Mouse (Mus musculus): Measurements from ENCODE around the gene Rab27a.
"Not testable (repeated sequence)": the region's sequence is repeated elsewhere in the genome, so short reads cannot be mapped to it uniquely, and the experiment has no call there.

Gene Rab27a

GRCm38 (mm10) chr9:73045711-73046110 is 1.1 kb downstream of the Rab27a start:
- no peak for DNase-seq (ENCODE audit: low spot score in 2 of 2)

GRCm38 (mm10) chr9:73047906-73048305 is 3.3 kb downstream of the Rab27a start:
- no peak for DNase-seq (ENCODE audit: low spot score in 2 of 2)

- no peak for DNase-seq (ENCODE audit: low spot score in 2 of 2)
These were observed 4.3 kb downstream of the Rab27a start for GRCm38 (mm10) chr9:73048927-73049326.

GRCm38 (mm10) chr9:73049833-73050232 is 5.2 kb downstream of the Rab27a start:
- no peak for DNase-seq (ENCODE audit: low spot score in 2 of 2)

GRCm38 (mm10) chr9:73050606-73051005 is 6.0 kb downstream of the Rab27a start:
- no peak for DNase-seq (ENCODE audit: low spot score in 2 of 2)

- no peak for DNase-seq (ENCODE audit: low spot score in 2 of 2)
These were observed 10.8 kb downstream of the Rab27a start for GRCm38 (mm10) chr9:73055441-73055911.

- DNase-seq (ENCODE audit: low spot score in 2 of 2) = no peak
These were observed 14.6 kb downstream of the Rab27a start for GRCm38 (mm10) chr9:73059224-73059623.

- no peak for DNase-seq (ENCODE audit: low spot score in 2 of 2)
These were observed 19.1 kb downstream of the Rab27a start for GRCm38 (mm10) chr9:73063621-73064290.

GRCm38 (mm10) chr9:73067086-73067485 is 22.4 kb downstream of the Rab27a start:
- no peak for DNase-seq (ENCODE audit: low spot score in 2 of 2)

GRCm38 (mm10) chr9:73068230-73068679 is 23.6 kb downstream of the Rab27a start:
- DNase-seq (ENCODE audit: low spot score in 2 of 2) = peak; percentile 15 to 26

- no peak for DNase-seq (ENCODE audit: low spot score in 2 of 2)
These were observed 24.0 kb downstream of the Rab27a start for GRCm38 (mm10) chr9:73068688-73069087.

GRCm38 (mm10) chr9:73070971-73071659 is 26.5 kb downstream of the Rab27a start:
- DNase-seq (ENCODE audit: low spot score in 2 of 2) = no peak

- DNase-seq (ENCODE audit: low spot score in 2 of 2) = no peak
These were observed 27.8 kb downstream of the Rab27a start for GRCm38 (mm10) chr9:73072426-73072825.

- no peak for DNase-seq (ENCODE audit: low spot score in 2 of 2)
These were observed 28.5 kb downstream of the Rab27a start for GRCm38 (mm10) chr9:73073169-73073568.

GRCm38 (mm10) chr9:73079349-73079748 is 34.7 kb downstream of the Rab27a start:
- not testable (repeated sequence) for DNase-seq (ENCODE audit: low spot score in 2 of 2)

GRCm38 (mm10) chr9:73079801-73080325 is 35.2 kb downstream of the Rab27a start:
- no peak for DNase-seq (ENCODE audit: low spot score in 2 of 2)

- no peak for DNase-seq (ENCODE audit: low spot score in 2 of 2)
These were observed 37.8 kb downstream of the Rab27a start for GRCm38 (mm10) chr9:73082291-73083000.

- no peak for DNase-seq (ENCODE audit: low spot score in 2 of 2)
These were observed 39.3 kb downstream of the Rab27a start for GRCm38 (mm10) chr9:73083956-73084355.

- DNase-seq (ENCODE audit: low spot score in 2 of 2) = no peak
These were observed 41.2 kb downstream of the Rab27a start for GRCm38 (mm10) chr9:73085845-73086244.

- no peak for DNase-seq (ENCODE audit: low spot score in 2 of 2)
These were observed 42.5 kb downstream of the Rab27a start for GRCm38 (mm10) chr9:73087121-73087520.

- no peak for DNase-seq (ENCODE audit: low spot score in 2 of 2)
These were observed 42.9 kb downstream of the Rab27a start for GRCm38 (mm10) chr9:73087581-73087980.

GRCm38 (mm10) chr9:73089222-73089920 is 44.7 kb downstream of the Rab27a start:
- no peak for DNase-seq (ENCODE audit: low spot score in 2 of 2)

Measured in frontal cortex, postnatal 25 days (tissue).